Mouse (Mus musculus): ENCODE data around the gene Neurod6.
"Not testable (repeated sequence)": the region's sequence is repeated elsewhere in the genome, so short reads cannot be mapped to it uniquely, and the experiment has no call there.

The Neurod6 gene

GRCm38 (mm10) chr6:55680974-55681373, at the start of gene Neurod6:
Gene Neurod6, minus strand, starts transcription at chr6:55681263.
- no peak for DNase-seq (ENCODE audit: low spot score in 2 of 2)

- peak; percentile 42 to 64 for DNase-seq (ENCODE audit: low spot score in 2 of 2)
Observed at GRCm38 (mm10) chr6:55717209-55717608, 36.1 kb upstream of the Neurod6 start.

- DNase-seq (ENCODE audit: low spot score in 2 of 2) = no peak
Observed at GRCm38 (mm10) chr6:55715446-55715845, 34.4 kb upstream of the Neurod6 start.

- DNase-seq (ENCODE audit: low spot score in 2 of 2) = not testable (repeated sequence)
Observed at GRCm38 (mm10) chr6:55710913-55711312, 29.9 kb upstream of the Neurod6 start.

GRCm38 (mm10) chr6:55704759-55705104, 23.7 kb upstream of the Neurod6 start:
- no peak for DNase-seq (ENCODE audit: low spot score in 2 of 2)

- DNase-seq (ENCODE audit: low spot score in 2 of 2) = no peak
Observed at GRCm38 (mm10) chr6:55704061-55704758, 23.1 kb upstream of the Neurod6 start.

GRCm38 (mm10) chr6:55700392-55701386, 19.6 kb upstream of the Neurod6 start:
- DNase-seq (ENCODE audit: low spot score in 2 of 2) = no peak

GRCm38 (mm10) chr6:55690015-55690531, 9.0 kb upstream of the Neurod6 start:
- no peak for DNase-seq (ENCODE audit: low spot score in 2 of 2)

- no peak for DNase-seq (ENCODE audit: low spot score in 2 of 2)
Observed at GRCm38 (mm10) chr6:55683506-55683905, 2.4 kb upstream of the Neurod6 start.

GRCm38 (mm10) chr6:55682886-55683285, 1.8 kb upstream of the Neurod6 start:
- DNase-seq (ENCODE audit: low spot score in 2 of 2) = no peak

- DNase-seq (ENCODE audit: low spot score in 2 of 2) = no peak
Observed at GRCm38 (mm10) chr6:55678571-55679185, 2.4 kb downstream of the Neurod6 start.

- no peak for DNase-seq (ENCODE audit: low spot score in 2 of 2)
Observed at GRCm38 (mm10) chr6:55677326-55677725, 3.7 kb downstream of the Neurod6 start.

- DNase-seq (ENCODE audit: low spot score in 2 of 2) = no peak
Observed at GRCm38 (mm10) chr6:55676663-55677311, 4.3 kb downstream of the Neurod6 start.

GRCm38 (mm10) chr6:55676141-55676662, 4.9 kb downstream of the Neurod6 start:
- DNase-seq (ENCODE audit: low spot score in 2 of 2) = no peak

GRCm38 (mm10) chr6:55667801-55668200, 13.3 kb downstream of the Neurod6 start:
- DNase-seq (ENCODE audit: low spot score in 2 of 2) = no peak

GRCm38 (mm10) chr6:55661126-55661915, 19.7 kb downstream of the Neurod6 start:
- DNase-seq (ENCODE audit: low spot score in 2 of 2) = no peak

- DNase-seq (ENCODE audit: low spot score in 2 of 2) = no peak
Observed at GRCm38 (mm10) chr6:55649996-55650395, 31.1 kb downstream of the Neurod6 start.

- DNase-seq (ENCODE audit: low spot score in 2 of 2) = no peak
Observed at GRCm38 (mm10) chr6:55649581-55649980, 31.5 kb downstream of the Neurod6 start.

- DNase-seq (ENCODE audit: low spot score in 2 of 2) = no peak
Observed at GRCm38 (mm10) chr6:55648886-55649285, 32.2 kb downstream of the Neurod6 start.

GRCm38 (mm10) chr6:55647771-55648280, 33.2 kb downstream of the Neurod6 start:
- no peak for DNase-seq (ENCODE audit: low spot score in 2 of 2)
